In genomic region chr12:21472487-21472886, GRCm38 (mm10) we compare ENCODE assay signal across 9 mouse cellular contexts. TPM values are rescaled to one million over a fixed set of nuclear protein-coding genes. Genes with fewer than 3 reads are reported as not detected.
A peak's percentile ranks its signal among the peaks of the same experiment; 100 is the strongest.
DNase-seq lines count a peak whose midpoint lies in the region; ATAC-seq and TF ChIP-seq lines count a peak whose summit lies in the region.
"Had no signal": no experiment of that assay in that cellular context is flagged by ENCODE, and none has a peak within 500 bp of the region (broad histone marks: within the 10 kb centered on the region; RNA-seq: fewer than 3 reads in every experiment).

No protein-coding gene starts in this region.

- no peaks in the 10 kb centered on the region for H3K9me3 ChIP-seq in forebrain, postnatal 0 days (ENCODE audit: low read length)
- H3K9me3 ChIP-seq in forebrain, embryonic 16.5 days (ENCODE audit: control insufficient read depth, low read length) = no peaks in the 10 kb centered on the region
- peaks cover 4% of the 10 kb centered on the region; the same call in 1 of the 2 replicates for H3K9me3 ChIP-seq in forebrain, embryonic 10.5 days
- H3K9me3 ChIP-seq: neural tube, embryonic 13.5 days had no signal

- H3K4me2 ChIP-seq in forebrain, postnatal 0 days (ENCODE audit: low read depth) = no peak overlapping the region
- H3K4me2 ChIP-seq in forebrain, embryonic 16.5 days (ENCODE audit: low read length) = no peak overlapping the region
- H3K4me2 ChIP-seq: neural tube, embryonic 13.5 days had no signal

- H3K27ac ChIP-seq in forebrain, postnatal 0 days (ENCODE audit: low read depth, low read length) = no peak overlapping the region
- no peak overlapping the region for H3K27ac ChIP-seq in forebrain, embryonic 16.5 days (ENCODE audit: low read length)
- no peak overlapping the region for H3K27ac ChIP-seq in forebrain, embryonic 10.5 days
- H3K27ac ChIP-seq: neural tube, embryonic 13.5 days had no signal

- WGBS in forebrain, postnatal 0 days = 52% methylated on average over 4 of the region's 4 CpGs
- WGBS in forebrain, embryonic 16.5 days = 62% methylated on average over 4 of the region's 4 CpGs
- 74% methylated on average over 4 of the region's 4 CpGs for WGBS in forebrain, embryonic 10.5 days

- 0 out of 2 replicates have a peak, but pooled peaks have one; percentile 15 for TF ChIP-seq CTCF in forebrain, postnatal 0 days (IDR thresholded peaks at IDR 0.05; ENCODE audit: low read depth)

- peak; percentile 20 for DNase-seq in forebrain, postnatal 0 days
- DNase-seq in 416B (ENCODE audit: low read depth) = peak; percentile 61
- DNase-seq in cerebellum, postnatal 14 days = peak; percentile 96 to 97
- DNase-seq in heart, postnatal 14 days = peak; percentile 42 to 66
- DNase-seq in lung, postnatal 14 days = peak; percentile 59
- DNase-seq in telencephalon, adult 2 months (ENCODE audit: low read depth, low spot score) = peak; percentile 55
- no peak for DNase-seq in forebrain, embryonic 10.5 days (ENCODE audit: extremely low spot score, low spot score)

- no peak overlapping the region for H3K4me3 ChIP-seq in forebrain, postnatal 0 days (ENCODE audit: low read depth, low read length)
- no peak overlapping the region for H3K4me3 ChIP-seq in forebrain, embryonic 16.5 days (replicated peaks; ENCODE audit: low read length)
- H3K4me3 ChIP-seq in forebrain, embryonic 10.5 days = no peak overlapping the region
- H3K4me3 ChIP-seq: neural tube, embryonic 13.5 days had no signal

- H3K4me1 ChIP-seq in forebrain, postnatal 0 days (ENCODE audit: insufficient read depth) = no peaks in the 10 kb centered on the region
- no peaks in the 10 kb centered on the region for H3K4me1 ChIP-seq in forebrain, embryonic 16.5 days (replicated peaks; ENCODE audit: control insufficient read depth, insufficient read depth, low read length)
- H3K4me1 ChIP-seq in forebrain, embryonic 10.5 days = no peaks in the 10 kb centered on the region
- H3K4me1 ChIP-seq: neural tube, embryonic 13.5 days had no signal

- intact Hi-C loops in heart, postnatal 14 days (cut with DNase I) = loop anchor here (5.0 kb wide), 1 partner anchor 55 kb away; the partner anchor contains the start of gene Ywhaq

- no peak overlapping the region for H3K9ac ChIP-seq in forebrain, postnatal 0 days
- H3K9ac ChIP-seq in forebrain, embryonic 16.5 days (replicated peaks; ENCODE audit: low read depth, low read length) = no peak overlapping the region
- H3K9ac ChIP-seq: neural tube, embryonic 13.5 days had no signal

- no peaks in the 10 kb centered on the region for H3K27me3 ChIP-seq in forebrain, postnatal 0 days (ENCODE audit: insufficient read depth, low read length)
- H3K27me3 ChIP-seq in forebrain, embryonic 16.5 days (replicated peaks; ENCODE audit: control insufficient read depth, insufficient read depth, low read length) = no peaks in the 10 kb centered on the region
- no peaks in the 10 kb centered on the region for H3K27me3 ChIP-seq in forebrain, embryonic 10.5 days (ENCODE audit: poor library complexity, severe bottlenecking)
- H3K27me3 ChIP-seq: neural tube, embryonic 13.5 days had no signal

- H3K36me3 ChIP-seq in forebrain, postnatal 0 days (ENCODE audit: insufficient read depth) = no peaks in the 10 kb centered on the region
- H3K36me3 ChIP-seq in forebrain, embryonic 16.5 days (ENCODE audit: control insufficient read depth, insufficient read depth) = no peaks in the 10 kb centered on the region
- H3K36me3 ChIP-seq in forebrain, embryonic 10.5 days (replicated peaks) = no peaks in the 10 kb centered on the region
- H3K36me3 ChIP-seq: neural tube, embryonic 13.5 days had no signal

- ATAC-seq in forebrain, postnatal 0 days = peak; percentile 61
- ATAC-seq in forebrain, embryonic 16.5 days = no peak

RNA-seq across cellular contexts. Expression of gene Ywhaq, which starts 55.0 kb away (rescaled TPM):
- total RNA-seq in forebrain, postnatal 0 days (2014; rRNA removed) = 738 and 806 TPM in 2 replicates
- polyA plus RNA-seq in forebrain, postnatal 0 days (2015; fragmentation: Nextera tagmentation; extraction: Ambion mirVana) = 1,123 and 1,188 TPM in 2 replicates
- 1,089 and 1,150 TPM in 2 replicates for polyA plus RNA-seq in forebrain, embryonic 16.5 days (2015; fragmentation: Nextera tagmentation; extraction: Ambion mirVana)
- 100 to 1,000 TPM in 1 of 2 experiments, 10 to 100 TPM in 1; 97.2 to 104 TPM for total RNA-seq in heart, postnatal 14 days (2021)
- polyA plus RNA-seq in forebrain, embryonic 10.5 days (2016; fragmentation: Nextera tagmentation; extraction: Ambion mirVana) = 1,022 and 1,034 TPM in 2 replicates
